Mouse (Mus musculus): ENCODE results near the gene Rab4a.
"Not testable (repeated sequence)": the region's sequence is repeated elsewhere in the genome, so short reads cannot be mapped to it uniquely, and the experiment has no call there.

Gene Rab4a

DNA sequence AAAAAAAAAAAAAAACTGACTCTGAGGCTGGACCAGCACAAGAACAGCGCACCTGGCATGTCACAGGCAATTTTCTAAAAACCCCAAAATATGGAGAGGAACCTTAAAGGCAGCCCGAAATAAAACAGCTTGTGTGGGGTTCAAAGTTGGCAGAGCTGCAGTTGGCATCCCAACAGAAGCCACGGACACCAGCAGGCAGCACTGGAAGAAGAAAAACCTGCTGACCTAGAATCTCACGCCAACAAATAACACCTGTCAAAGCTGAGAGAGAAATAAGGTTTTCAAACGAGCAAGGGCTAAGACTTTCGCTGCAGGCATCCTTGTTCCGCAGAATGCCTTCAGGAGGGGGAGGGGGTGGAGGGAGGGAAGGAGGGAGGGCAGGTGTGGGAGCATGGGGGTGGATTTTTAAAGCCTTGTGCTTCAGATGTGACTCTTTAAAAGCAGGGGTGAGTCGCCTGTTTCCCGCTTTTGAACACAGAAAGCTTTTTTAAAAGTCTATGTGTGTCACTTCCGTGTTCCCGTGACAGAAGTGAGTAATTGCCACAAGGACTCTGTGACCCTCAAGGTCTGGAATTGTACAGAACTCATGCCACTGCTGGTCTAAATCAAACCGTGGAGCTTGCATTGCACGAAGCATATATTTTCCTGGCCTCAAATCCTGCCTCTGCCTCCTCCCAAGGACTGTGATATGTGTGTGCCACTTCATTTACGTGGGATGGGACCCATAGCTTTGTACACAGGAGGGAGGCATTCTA lies 17.2 kb upstream of the Rab4a start:
- DNase-seq (ENCODE audit: low spot score): no peak

DNA sequence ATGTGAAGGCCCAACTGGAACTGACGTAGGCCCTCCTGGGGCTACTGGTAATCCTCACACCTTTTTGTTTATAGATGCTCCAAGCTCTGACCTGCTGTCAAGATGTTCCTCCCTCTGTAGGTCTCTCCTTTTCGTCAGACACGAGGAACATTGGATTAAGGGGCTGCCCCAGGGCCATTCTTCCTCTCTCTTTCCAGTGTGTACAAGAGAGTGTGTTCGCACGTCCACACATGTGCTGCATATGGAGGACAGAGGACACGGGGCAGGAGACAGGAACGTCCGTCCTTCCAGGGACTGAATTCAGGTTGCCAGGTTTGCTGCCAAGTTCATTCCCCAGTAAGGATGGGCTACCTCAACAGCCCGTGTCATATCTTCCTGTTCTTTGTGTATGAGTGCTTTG lies 16.3 kb upstream of the Rab4a start:
- no peak for DNase-seq (ENCODE audit: low spot score)

DNA sequence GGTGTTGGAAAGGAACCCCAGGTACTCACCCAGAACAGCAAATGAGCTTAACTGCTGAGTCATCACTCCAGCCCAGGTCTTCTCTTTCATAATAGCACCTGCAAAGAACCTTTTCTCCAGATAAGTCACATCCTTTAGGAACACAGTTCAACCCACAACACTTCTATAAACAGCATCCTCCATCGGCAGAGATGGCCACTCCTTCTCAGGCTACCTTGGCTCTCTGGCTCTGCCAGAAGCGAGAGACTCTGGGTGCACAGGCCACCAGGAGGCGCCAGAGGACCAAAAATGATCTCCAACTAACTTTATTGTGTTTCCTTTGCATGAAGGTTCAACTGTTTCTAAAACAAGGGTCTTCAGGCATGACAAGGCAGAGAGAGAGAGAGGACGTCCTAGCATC lies 15.8 kb upstream of the Rab4a start:
- peak; percentile 93 for DNase-seq (ENCODE audit: low spot score)

DNA sequence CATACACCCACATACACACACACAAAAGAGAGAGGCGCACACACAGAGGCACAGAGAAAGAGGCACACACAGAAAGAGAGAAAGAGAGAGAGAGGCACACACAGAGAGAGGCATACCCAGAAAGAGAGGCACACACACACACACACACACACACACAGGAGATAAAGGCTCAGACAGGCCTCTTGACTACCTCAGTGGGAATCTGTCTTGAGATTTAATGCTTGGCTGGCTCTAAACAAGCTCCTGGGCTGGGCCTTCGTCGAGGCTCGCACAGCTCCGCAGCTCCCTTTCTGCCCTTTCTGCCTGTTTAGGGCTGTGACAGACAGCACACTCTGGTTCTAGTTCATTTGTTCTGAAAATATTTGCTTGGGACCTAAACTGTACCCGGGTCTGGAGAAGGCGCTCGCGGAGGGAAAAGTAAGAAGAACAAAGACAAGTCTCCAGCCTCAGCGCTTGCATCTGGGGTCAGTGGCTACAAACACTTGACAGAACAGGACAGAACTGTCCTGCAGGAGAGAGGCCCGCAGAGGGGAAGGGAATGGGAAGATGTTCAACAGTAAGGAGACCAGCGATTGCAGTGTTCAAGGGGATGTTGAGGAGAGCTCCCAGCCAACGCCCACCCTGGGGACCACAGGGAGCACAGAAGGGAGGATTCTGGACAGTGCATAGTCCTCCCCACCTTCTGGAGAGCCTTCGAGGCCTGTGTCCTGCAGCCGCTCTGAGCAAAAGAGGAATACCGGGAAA lies 14.5 kb upstream of the Rab4a start:
- no peak for DNase-seq (ENCODE audit: low spot score)

DNA sequence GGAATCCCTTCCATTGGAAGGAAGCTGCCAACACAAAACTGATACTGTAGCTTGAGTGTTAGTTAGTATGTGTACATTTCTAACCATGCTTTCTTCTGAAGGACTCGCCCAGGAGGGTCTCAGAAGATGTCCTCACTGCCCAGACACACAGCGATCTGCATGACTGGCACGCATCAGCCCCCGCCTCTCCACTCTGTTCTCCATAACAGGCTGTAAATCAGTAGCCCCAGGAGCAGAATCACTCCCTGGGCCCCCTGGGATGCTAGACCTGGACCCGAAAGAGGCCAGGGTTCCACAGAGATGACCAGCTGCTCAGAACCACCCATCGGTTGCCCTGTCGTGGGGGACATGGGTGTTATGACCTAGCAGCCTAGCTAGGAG lies 13.9 kb upstream of the Rab4a start:
- no peak for DNase-seq (ENCODE audit: low spot score)

DNA sequence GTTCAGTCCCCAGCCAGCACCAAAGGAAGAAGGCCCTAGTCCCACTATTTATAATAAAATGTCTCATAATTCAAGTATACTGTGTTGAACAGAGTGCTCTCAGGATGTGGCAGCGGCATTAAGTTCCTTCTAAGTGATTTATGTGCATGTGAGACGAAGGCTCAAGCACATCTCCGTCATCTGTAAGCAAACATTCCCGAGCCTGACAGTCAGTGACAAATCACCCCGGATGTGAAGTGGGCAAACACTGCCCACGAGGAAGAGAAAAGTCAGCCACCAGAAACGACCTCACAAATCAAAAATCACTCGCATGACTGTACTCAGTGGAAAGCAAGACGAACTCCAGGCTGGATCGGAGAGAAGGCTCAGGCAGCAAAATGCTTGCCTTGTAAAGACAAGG lies 11.9 kb upstream of the Rab4a start:
- DNase-seq (ENCODE audit: low spot score): no peak

DNA sequence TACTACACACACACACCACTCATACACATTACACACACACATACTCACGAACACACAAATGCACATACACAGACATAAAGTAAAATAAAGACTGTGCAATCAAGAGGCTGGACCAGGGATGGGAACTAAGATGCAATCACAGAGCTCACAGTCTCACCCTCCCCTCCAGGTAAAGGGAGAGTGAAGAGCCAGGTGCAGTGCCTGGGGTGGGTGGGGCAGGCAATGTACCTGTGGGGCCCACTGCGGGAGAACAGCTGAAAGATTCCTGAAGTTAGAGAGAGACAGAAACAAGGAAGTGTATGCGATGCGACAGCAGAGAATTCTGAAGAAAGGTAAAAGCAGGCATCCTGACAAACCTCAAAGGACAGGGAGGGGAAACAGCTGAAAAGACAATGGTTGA lies 11.0 kb upstream of the Rab4a start:
- no peak for DNase-seq (ENCODE audit: low spot score)

DNA sequence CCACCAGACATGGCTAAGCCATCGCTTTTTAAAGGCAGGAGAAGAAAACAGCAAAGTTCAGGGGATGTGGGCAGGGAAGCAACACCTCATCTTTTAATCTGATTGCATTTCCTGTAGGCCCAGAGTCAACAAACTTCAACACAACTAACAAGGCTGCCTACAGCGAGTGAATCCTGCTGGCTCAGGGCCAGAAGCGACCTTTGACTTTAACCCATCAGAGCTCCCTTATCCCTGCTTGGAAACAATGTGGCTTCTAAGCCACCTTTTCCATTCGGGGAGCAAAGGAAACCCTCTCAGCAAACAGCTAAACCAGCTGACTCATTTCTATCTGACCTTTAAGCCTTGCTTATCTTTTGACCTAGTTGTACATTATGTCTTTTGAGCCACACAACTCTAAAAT lies 9.0 kb upstream of the Rab4a start:
- DNase-seq (ENCODE audit: low spot score): no peak

DNA sequence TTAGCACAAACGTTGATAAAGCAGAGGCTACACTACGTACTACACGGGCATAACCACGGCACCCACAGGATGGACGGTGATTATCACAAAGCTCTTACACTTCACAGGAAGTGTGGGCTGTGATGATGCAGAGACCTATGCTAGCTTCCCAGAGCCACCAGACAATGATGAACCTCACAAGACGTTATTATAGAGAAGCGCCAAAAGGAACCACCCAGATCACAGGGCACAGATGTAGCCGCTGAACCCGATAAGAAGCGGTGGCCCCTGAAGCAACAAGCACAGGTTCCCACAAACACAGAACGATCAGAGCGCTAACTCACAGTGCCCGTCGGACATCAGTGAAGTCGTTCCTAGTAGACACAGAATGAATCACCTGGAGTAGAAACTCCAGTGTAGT lies 7.9 kb upstream of the Rab4a start:
- no peak for DNase-seq (ENCODE audit: low spot score)

DNA sequence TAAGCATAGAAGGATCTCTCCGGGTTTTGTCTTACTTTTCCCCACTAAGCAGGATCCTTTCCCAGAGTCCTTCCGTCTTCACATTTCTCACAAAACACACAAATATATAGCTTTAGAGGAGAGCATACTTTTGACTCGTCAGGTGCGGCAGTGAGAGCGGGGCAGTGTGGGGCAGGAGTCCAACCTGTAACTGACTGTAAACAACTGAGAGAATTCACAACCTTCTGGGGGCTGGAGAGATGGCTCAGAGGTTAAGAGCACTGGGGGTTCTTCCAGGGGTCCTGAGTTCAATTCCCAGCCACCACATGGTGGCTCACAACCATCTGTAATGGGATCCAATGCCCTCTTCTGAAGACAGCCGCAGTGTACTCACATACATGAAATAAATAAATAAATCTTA lies 6.4 kb upstream of the Rab4a start:
- DNase-seq (ENCODE audit: low spot score): no peak

DNA sequence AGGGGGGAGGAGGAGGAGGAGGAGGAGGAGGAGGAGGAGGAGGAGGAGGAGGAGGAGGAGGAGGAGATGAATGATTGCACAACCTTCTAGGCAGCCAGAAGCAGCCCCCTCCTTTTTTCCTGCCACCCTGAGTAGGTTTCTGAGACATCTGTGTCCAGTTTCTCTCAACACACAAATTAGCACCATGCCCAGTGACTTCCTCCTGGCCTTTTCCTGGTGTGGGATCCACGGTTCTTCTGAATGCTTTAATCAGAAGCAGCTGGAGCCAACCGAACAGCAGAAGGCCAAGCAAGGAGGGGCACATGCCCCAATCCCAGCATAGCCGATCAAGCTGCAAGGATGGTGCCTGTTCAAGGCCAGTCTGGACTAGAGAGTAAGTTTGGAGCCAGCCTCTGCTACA lies 5.9 kb upstream of the Rab4a start:
- no peak for DNase-seq (ENCODE audit: low spot score)

DNA sequence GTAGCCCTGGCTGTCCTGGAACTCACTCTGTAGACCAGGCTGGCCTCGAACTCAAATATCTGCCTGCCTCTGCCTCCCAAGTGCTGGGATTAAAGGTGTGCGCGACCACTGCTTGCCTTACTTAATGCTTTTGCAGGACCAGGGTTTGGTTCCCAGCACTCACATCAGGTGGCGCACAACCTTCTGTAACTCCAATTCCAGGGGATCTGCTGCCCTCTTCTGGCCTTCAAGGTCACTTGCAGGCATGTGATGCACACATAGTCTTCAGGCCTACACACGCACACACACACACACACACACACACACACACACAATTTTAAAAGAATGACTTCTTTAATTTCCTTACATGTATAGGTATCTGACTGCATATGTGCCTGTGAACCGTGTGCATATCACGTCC lies 4.9 kb upstream of the Rab4a start:
- no peak for DNase-seq (ENCODE audit: low spot score)

DNA sequence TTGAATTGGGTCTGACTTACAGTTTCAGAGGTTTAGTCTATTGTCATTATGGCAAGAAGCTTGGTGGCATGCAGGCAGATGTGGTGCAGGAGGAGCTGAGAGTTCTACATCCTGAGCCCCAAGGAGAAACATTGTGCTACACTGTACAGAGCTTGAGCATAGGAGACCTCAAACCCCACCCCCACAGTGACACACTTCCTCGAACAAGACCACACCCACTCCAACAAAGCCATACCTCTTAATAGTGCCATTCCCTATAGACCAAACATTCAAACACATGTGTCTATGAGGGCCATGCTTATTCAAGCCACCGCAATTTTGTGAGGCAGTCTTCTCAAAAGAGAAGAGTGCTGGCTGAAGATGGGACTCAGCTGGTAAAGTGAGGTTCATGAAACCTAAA lies 4.2 kb upstream of the Rab4a start:
- DNase-seq (ENCODE audit: low spot score): no peak

DNA sequence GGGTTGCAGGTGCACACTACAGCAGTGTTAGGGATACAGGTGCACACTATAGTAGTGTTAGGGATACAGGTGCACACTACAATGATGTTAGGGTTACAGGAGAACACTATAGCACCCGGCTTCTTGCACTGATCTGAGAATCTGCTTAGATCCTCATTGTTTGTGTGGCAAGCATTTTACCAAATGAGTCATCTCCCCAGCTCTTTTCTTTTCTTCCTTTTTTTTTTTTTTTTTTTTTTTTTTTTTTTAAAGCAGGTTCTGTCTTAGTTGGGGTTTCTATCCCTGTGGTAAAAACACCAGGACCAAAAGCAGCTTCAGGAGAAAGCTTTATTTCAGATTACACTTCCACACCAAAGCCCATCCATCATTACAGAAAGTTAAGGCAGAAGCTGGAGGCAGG lies 2.1 kb upstream of the Rab4a start:
- no peak for DNase-seq (ENCODE audit: low spot score)

DNA sequence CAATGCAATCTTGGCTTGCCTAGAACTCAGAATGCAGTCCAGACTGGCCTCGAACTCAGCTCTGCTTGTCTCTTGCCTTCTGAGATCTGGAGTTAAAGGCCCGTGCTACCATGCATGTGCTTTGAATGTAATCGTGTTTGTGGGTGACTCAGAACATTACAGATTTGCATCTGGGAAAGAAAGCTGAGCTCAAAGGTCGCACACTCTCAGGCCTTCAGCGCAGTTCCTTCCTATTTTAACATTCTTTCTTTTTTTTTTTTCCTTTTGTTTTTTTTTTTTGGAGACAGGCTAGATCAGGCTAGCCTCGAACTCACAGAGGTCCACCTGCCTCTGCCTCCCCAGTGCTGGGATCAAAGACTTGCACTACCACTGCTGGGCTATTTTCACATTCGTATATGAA lies 1.2 kb upstream of the Rab4a start:
- DNase-seq (ENCODE audit: low spot score): no peak

DNA sequence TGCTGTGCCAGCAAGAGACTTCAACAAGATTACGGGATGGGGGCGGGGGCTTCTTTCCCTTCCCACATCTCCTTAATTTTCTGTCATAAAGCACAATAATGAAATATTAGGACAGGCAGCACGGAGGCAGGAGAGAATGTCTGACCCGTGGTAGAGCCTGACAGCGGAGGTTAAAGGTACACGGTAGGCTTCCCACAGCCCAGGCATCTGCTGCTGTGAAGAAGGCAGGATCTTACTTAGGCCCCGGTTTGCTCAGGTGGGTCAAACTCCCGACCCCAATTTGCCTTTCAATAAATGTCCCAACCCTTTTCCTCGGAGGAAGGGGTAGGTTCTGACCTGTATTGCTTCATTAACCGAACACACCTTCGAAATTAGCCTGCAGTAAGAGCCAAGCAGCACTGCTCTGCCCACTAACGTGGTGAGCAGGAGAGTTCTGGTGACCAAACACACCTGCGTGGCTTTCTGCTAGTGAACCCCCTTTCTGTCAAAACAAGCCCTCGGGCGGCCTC lies 522 bp upstream of the Rab4a start:
- no peak for DNase-seq (ENCODE audit: low spot score)

DNA sequence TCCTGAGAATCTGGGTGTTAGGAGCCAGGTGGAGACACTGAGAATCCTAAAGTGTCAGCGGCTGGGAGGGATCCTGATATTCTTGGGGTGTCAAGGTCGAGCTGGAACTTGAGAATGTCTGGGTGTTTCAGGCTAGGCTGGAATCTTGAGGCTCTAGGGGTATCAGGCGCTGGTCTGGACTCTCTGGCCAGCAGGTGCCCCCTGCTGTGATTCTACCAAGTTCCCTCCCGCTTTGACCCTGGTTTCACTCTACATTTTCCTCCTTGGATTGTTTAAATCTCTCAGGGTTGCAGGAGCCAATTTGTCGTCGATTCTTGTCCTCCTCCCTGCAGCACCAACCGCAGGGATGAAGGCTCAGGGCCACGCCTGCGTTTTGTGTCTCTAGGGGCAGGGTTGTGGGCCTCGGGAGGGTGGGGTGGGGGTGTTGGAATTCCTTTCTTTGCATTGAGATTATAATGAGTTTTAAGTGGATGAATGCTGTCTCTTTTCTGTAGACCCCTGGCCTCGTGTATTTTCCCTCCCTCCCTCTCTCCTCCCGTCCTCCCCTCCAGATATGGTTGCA lies 670 bp downstream of the Rab4a start:
- DNase-seq (ENCODE audit: low spot score): no peak

DNA sequence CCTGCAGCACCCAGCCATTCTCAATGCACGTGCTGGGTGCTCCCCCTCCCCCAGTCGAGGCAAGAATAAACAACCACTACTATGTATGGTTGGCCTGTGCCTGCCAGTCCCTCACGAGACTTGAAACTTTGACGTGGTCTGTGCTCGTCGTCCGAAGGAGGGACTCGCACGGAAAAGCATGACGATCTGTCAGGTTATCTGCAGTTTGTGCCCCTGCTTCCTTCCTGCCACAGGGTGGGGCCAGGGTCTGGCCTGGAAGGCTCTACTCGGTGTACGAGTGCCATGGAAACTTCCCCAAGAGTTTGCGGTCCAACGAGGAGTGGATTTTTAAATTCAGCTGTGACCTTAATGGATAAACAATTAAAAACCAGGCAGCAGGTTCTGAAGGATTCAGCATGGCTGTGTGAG lies 1.2 kb downstream of the Rab4a start:
- DNase-seq (ENCODE audit: low spot score): no peak

DNA sequence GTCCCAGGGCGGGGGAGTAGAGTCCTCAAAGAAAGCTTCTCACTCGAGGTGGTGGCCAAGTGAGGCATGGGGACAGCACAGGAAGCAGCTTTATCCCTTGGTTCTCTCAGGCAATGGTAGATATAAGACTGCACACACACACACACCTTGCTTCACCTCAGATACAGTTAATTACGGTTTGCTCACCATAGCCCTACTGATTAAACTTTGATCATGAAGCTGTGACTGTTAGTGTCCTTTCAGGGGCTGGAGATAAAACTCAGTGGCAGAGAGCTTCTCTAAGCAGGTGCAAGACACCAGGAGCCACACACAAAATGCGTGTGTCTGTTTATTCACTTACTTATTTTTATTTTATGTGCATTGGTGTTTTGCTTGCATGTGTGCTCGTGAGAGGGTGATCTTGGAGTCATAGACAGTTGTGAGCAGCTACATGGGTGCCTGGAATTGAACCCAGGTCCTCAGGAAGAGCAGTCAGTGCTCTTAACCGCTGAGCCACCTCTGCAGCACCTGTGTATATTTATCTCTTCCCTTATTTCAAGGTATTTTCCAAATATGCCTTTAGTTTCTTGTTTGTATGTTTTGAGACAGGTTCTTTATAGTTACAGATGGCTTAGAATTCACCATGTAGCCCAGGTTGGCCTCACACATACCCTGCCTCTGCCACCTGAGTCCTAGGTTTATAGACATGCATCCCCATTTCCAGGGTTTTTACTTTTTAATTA lies 2.2 kb downstream of the Rab4a start:
- no peak for DNase-seq (ENCODE audit: low spot score)

DNA sequence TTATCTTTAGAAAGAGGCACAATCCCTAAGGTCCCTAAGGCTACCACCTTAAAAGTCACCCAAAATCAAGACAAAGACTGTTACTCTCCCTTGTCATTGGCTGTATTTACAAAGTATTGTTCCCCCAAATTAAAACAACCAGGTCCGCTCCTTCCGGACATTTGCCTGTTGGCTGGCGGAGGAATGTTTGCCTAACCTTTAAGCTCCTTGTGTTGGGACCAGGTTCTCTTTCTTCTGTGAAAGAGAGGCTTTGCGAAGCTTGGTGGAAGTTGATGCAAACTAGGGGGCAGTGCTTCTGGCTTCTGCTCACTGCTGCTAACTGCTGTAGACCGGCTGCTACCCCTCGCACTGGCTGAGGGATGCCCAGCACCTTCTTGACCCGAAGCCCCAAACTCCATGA lies 2.9 kb downstream of the Rab4a start:
- DNase-seq (ENCODE audit: low spot score): no peak

DNA sequence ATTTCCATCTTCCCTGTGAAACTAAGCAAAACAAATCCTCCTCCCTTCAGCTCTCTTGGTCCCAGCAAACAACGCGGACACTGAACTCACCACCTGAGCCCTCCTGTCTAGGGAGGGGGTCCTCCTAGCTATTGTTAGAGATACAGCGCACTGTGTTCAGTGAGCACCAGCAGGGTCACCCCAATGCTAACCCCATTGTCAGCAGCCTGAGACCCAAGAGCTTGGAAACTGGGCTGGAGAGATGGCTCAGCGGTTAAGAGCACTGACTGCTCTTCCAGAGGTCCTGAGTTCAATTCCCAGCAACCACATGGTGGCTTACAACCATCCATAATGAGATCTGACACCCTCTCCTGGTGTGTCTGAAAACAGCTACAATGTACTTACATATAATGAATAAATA lies 3.6 kb downstream of the Rab4a start:
- not testable (repeated sequence) for DNase-seq (ENCODE audit: low spot score)

DNA sequence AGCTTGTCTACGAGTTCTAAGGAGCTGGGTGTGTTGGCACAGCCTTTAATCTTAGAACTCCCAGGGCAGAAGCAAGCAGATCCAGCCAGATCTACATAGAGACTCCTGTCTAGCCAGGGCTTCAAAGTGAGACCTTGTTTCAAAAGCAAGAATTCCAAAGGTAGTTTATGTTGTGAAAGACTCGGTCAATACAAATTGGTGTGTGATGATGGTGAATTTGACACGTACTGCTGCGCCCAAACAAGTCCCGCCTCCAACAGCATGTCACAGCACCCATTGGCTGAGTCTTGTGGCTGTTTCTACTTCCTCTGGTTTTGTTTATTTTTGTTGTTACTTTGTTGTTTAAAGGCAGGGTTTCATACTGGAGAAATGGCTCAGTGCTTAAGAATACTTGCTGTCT lies 6.4 kb downstream of the Rab4a start:
- DNase-seq (ENCODE audit: low spot score): no peak

Measured in ovary, postnatal 14 days (tissue).